Mouse (Mus musculus) midbrain, postnatal 0 days (tissue): ENCODE data around the gene Sgsh. TPM values are rescaled to one million over a fixed set of nuclear protein-coding genes. Genes with fewer than 3 reads are reported as not detected.
A peak's percentile ranks its signal among the peaks of the same experiment; 100 is the strongest.

Experiments used
- ATAC-seq: fragments of 200-750 bp; cut with Nextera tagmentation; 2 replicates; pipeline ENCODE4 v1.8.0; 2017; ENCODE audit warnings: moderate number of reproducible peaks, mild to moderate bottlenecking, moderate TSS enrichment, moderate library complexity; ENCODE audit not compliant: low FRiP score
- DNase-seq: peaks from one replicate; pipeline ENCODE4 v3.0.0-alpha.2; 2015; ENCODE audit warnings: low spot score
- H3K27ac ChIP-seq: fragments of 300-500 bp; sonication (generic); 2 replicates; pipeline ENCODE4 v1.5.1; 2014; ENCODE audit warnings: low read depth, mild to moderate bottlenecking, low read length, mixed read lengths
- H3K27me3 ChIP-seq: fragments of 300-500 bp; sonication (generic); 2 replicates; pipeline ENCODE4 v1.6.1; 2014; ENCODE audit warnings: low read length, control low read depth, mixed read lengths; ENCODE audit not compliant: insufficient read depth
- H3K36me3 ChIP-seq: fragments of 300-500 bp; sonication (generic); 2 replicates; pipeline ENCODE4 v1.6.1; 2014; ENCODE audit warnings: low read length, control low read depth, mixed read lengths; ENCODE audit not compliant: insufficient read depth
- H3K4me1 ChIP-seq: fragments of 300-500 bp; sonication (generic); 2 replicates; pipeline ENCODE4 v1.6.1; 2014; ENCODE audit warnings: mild to moderate bottlenecking, control low read depth, antibody characterized with exemption, low read length, mixed read lengths; ENCODE audit not compliant: insufficient read depth
- H3K4me2 ChIP-seq: fragments of 300-500 bp; sonication (generic); 2 replicates; pipeline ENCODE4 v1.6.1; 2014; ENCODE audit warnings: low read depth, mild to moderate bottlenecking, low read length, mixed read lengths; ENCODE audit not compliant: poor library complexity, severe bottlenecking
- H3K4me3 ChIP-seq: fragments of 300-500 bp; sonication (generic); 2 replicates; pipeline ENCODE4 v1.5.1; 2014; ENCODE audit warnings: low read depth, mild to moderate bottlenecking, low read length, moderate library complexity
- H3K9ac ChIP-seq: fragments of 300-500 bp; sonication (generic); replicated peaks from 2 replicates; pipeline ENCODE4 v1.6.1; 2014; ENCODE audit warnings: mild to moderate bottlenecking, low read length, moderate library complexity, mixed read lengths; ENCODE audit not compliant: poor library complexity, severe bottlenecking
- H3K9me3 ChIP-seq: fragments of 300-500 bp; sonication (generic); 2 replicates; pipeline ENCODE4 v1.6.1; 2016; ENCODE audit warnings: low read length, control low read depth
- CTCF ChIP-seq: IDR thresholded peaks from 2 replicates; pipeline ENCODE4 v1.5.1; 2016; ENCODE audit warnings: antibody characterized with exemption, mild to moderate bottlenecking
- WGBS: fragments of 180-500 bp; shearing (Covaris S2); extraction: QIAGEN DNeasy Blood & Tissue Kit; methylation state at CpG from one replicate; pipeline ENCODE4 v1.1.7; 2014; 5-methylcytosine and 5-hydroxymethylcytosine counted together
- polyA plus RNA-seq: library from polyadenylated mRNA; unstranded; fragments of >200 nt; fragmentation: Nextera tagmentation; extraction: Ambion mirVana; gene quantifications from 2 replicates; pipeline ENCODE4 v1.2.1, GENCODE M21; 2015
- total RNA-seq: library from RNA; depleted of rRNA; stranded (reverse); fragments of >200 nt; gene quantifications from 2 replicates; pipeline ENCODE4 v1.2.3, GENCODE M21; 2014

Sgsh gene
- total and polyA plus RNA-seq, 2 experiments from 2014 or later, result 5.4 TPM

- Histone ChIP-seq H3K4me2 (no peak overlapping the region), H3K4me3 (no peak overlapping the region), H3K9me3 (no peaks in the 10 kb centered on the region), H3K27ac (no peak overlapping the region), H3K4me1 (no peaks in the 10 kb centered on the region), H3K9ac (no peak overlapping the region), H3K27me3 (no peaks in the 10 kb centered on the region), H3K36me3 (no peaks in the 10 kb centered on the region)
- ATAC-seq, result no peak
- whole genome bisulfite sequencing, result 75% methylated on average over 6 of the region's 6 CpGs
- DNase-seq, result no peak
- TF ChIP-seq CTCF, result no peak
These were observed 10.5 kb downstream of the Sgsh start for GRCm38 (mm10) chr11:119344865-119345264.

- no peak for TF ChIP-seq CTCF
- WGBS, result 90% methylated on average over 8 of the region's 8 CpGs
- no peaks in the 10 kb centered on the region for H3K4me1 ChIP-seq
These were observed 11.2 kb downstream of the Sgsh start for GRCm38 (mm10) chr11:119344178-119344577.

GRCm38 (mm10) chr11:119339637-119340036, 15.7 kb downstream of the Sgsh start:
- Histone ChIP-seq H3K36me3 (no peaks in the 10 kb centered on the region), H3K27me3 (no peaks in the 10 kb centered on the region; the same call in 1 of the 2 replicates), H3K9me3 (no peaks in the 10 kb centered on the region), H3K27ac (no peak overlapping the region), H3K4me1 (no peaks in the 10 kb centered on the region), H3K4me2 (no peak overlapping the region), H3K9ac (no peak overlapping the region), H3K4me3 (no peak overlapping the region)
- TF ChIP-seq CTCF, result peak; percentile 92
- WGBS, result 7% methylated on average over 5 of the region's 5 CpGs
- ATAC-seq, result no peak
- peak; percentile 94 for DNase-seq

More at GRCm38 (mm10) chr11:119344178-119344577, 11.2 kb downstream of the Sgsh start:
- Histone ChIP-seq H3K9me3 (no peaks in the 10 kb centered on the region), H3K36me3 (no peaks in the 10 kb centered on the region), H3K4me3 (no peak overlapping the region), H3K4me2 (no peak overlapping the region), H3K27ac (no peak overlapping the region), H3K27me3 (no peaks in the 10 kb centered on the region), H3K9ac (no peak overlapping the region)
- ATAC-seq, result no peak
- DNase-seq, result no peak

DNA sequence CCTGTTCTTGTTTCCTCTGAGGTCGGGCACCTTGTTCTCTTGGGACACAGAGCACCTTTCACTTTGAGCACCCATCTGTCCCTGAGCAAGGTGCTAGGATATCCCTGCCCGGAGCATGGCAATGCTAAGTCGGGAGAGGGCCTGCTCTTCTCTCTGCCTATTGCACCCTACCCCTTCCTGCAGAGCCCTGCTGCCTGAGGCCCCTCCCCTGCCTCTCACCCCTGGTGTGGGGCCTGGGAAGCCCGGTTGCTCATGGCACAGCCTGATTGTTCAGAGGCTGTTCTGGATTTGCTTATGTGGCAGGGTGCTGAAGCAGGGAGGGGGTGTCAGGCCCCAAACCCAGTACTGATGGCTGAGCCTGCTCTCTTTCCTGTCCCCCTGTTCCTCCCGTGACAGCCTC, 16.2 kb downstream of the Sgsh start:
- ATAC-seq (0 out of 2 replicates have a peak, but pooled peaks have one; percentile 34), DNase-seq (no peak)
- Histone ChIP-seq H3K9me3 (no peaks in the 10 kb centered on the region), H3K27ac (no peak overlapping the region), H3K36me3 (no peaks in the 10 kb centered on the region), H3K9ac (no peak overlapping the region), H3K4me2 (no peak overlapping the region), H3K27me3 (no peaks in the 10 kb centered on the region; the same call in 1 of the 2 replicates), H3K4me3 (no peak overlapping the region), H3K4me1 (no peaks in the 10 kb centered on the region)
- 47% methylated on average over 5 of the region's 5 CpGs for WGBS
- no peak for TF ChIP-seq CTCF

DNA sequence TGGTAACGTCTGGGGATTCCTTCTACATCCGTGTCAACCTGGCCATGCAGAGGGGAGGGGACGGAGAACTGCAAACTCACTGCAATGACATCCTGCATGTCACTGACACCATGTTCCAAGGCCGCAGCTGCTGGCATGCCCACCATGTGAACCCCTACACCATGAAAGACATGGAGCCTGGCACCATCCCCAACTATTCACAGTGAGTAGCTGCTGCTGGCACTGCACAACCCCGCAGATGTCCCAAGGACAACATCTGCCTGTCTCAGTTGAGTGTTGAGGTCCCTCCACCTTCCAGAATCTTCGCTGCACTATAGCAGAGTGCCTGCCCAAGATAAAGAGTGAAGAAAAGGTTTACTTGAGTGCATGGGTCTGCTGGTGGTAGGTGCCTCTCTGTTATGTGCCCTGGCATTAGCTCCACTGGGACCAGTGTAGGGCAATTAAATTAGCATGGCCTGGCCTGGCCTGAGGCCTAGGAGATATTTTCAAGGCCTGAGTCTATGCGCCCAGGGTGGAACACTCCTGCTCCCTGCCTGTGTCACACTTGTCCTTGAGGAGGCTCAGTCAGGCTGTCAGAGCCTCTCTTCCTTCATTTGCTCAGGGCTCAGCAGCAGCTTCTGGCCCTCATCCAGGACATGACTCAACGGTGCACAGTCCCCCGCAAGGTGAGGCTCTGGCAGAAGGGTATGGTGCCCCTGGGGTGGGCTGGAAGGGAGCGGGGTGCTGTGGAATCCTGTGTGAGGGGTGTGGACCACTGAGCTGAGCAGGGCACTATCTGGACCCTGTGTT, 16.9 kb downstream of the Sgsh start:
- H3K4me2 ChIP-seq, result no peak overlapping the region
- H3K9ac ChIP-seq, result 0 out of 2 replicates have a peak overlapping the region, but pooled peaks have one; percentile 24
- no peaks in the 10 kb centered on the region; the same call in 1 of the 2 replicates for H3K27me3 ChIP-seq
- no peaks in the 10 kb centered on the region for H3K4me1 ChIP-seq
- H3K36me3 ChIP-seq, result no peaks in the 10 kb centered on the region
- DNase-seq, result no peak
- H3K27ac ChIP-seq, result no peak overlapping the region
- no peak; the same call in 1 of the 2 replicates for ATAC-seq
- TF ChIP-seq CTCF, result no peak
- no peaks in the 10 kb centered on the region for H3K9me3 ChIP-seq
- 84% methylated on average over 10 of the region's 10 CpGs for WGBS
- H3K4me3 ChIP-seq, result no peak overlapping the region

DNA sequence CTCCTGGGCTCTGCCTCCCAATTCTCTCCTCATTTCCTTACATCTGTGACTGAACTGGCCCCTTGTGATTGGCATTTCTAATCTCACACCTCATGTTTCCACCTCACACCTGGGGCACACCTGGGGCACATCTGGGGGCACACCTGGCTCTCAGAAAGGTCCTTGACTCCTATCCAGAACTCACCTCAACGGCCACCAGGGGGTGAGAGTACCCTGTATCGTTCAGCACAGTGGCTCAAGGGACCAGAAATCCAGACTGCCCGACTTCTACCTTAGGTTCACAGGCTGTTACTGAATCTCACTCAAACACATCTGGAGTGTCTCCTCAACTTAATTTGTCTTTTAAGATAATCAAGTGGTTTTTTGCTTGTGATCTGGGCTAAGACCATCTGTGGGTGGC, 23.4 kb downstream of the Sgsh start:
- no peak overlapping the region for H3K4me2 ChIP-seq
- H3K4me1 ChIP-seq, result no peaks in the 10 kb centered on the region
- no peaks in the 10 kb centered on the region for H3K9me3 ChIP-seq
- H3K27ac ChIP-seq, result no peak overlapping the region
- ATAC-seq (no peak), DNase-seq (no peak)
- no peak overlapping the region for H3K9ac ChIP-seq
- no peaks in the 10 kb centered on the region; the same call in 1 of the 2 replicates for H3K27me3 ChIP-seq
- 44% methylated on average over 3 of the region's 3 CpGs for whole genome bisulfite sequencing
- no peaks in the 10 kb centered on the region for H3K36me3 ChIP-seq
- TF ChIP-seq CTCF, result no peak; the same call in 1 of the 2 replicates
- H3K4me3 ChIP-seq, result no peak overlapping the region
